Mouse (Mus musculus) neural tube, embryonic 14.5 days (tissue): ENCODE measurements around the gene Trp53tg5. TPM values are rescaled to one million over a fixed set of nuclear protein-coding genes. Genes with fewer than 3 reads are reported as not detected.

ENCODE experiments used
- ATAC-seq: fragments of 200-750 bp; cut with Nextera tagmentation; 2 replicates; pipeline ENCODE4 v1.8.0; 2017; ENCODE audit warnings: low read depth, mild to moderate bottlenecking, moderate TSS enrichment, moderate library complexity
- H3K27ac ChIP-seq: fragments of 300-500 bp; sonication (generic); 2 replicates; pipeline ENCODE4 v1.5.1; 2014; ENCODE audit warnings: low read depth, mild to moderate bottlenecking, control low read depth, low read length, moderate library complexity, mixed read lengths
- H3K27me3 ChIP-seq: fragments of 300-500 bp; sonication (generic); 2 replicates; pipeline ENCODE4 v1.6.1; 2014; ENCODE audit warnings: low read length; ENCODE audit not compliant: control insufficient read depth, insufficient read depth
- H3K36me3 ChIP-seq: fragments of 300-500 bp; sonication (generic); 2 replicates; pipeline ENCODE4 v1.6.1; 2014; ENCODE audit warnings: low read length, mixed read lengths; ENCODE audit not compliant: control insufficient read depth, insufficient read depth
- H3K4me1 ChIP-seq: fragments of 300-500 bp; sonication (generic); 2 replicates; pipeline ENCODE4 v1.6.1; 2014; ENCODE audit warnings: low read length; ENCODE audit not compliant: control insufficient read depth, insufficient read depth
- H3K4me2 ChIP-seq: fragments of 300-500 bp; sonication (generic); 2 replicates; pipeline ENCODE4 v1.6.1; 2014; ENCODE audit warnings: mild to moderate bottlenecking, low read depth, low read length, control low read depth
- H3K4me3 ChIP-seq: fragments of 300-500 bp; sonication (generic); 2 replicates; pipeline ENCODE4 v1.5.1; 2014; ENCODE audit warnings: low read depth, low read length, control low read depth, mixed read lengths
- H3K9ac ChIP-seq: fragments of 300-500 bp; sonication (generic); replicated peaks from 2 replicates; pipeline ENCODE4 v1.6.1; 2014; ENCODE audit warnings: low read depth, mild to moderate bottlenecking, control low read depth, low read length, mixed read lengths
- H3K9me3 ChIP-seq: fragments of 300-500 bp; sonication (generic); 2 replicates; pipeline ENCODE4 v1.6.1; 2016; ENCODE audit warnings: low read length; ENCODE audit not compliant: control insufficient read depth
- WGBS: fragments of 180-500 bp; shearing (Covaris S2); extraction: QIAGEN DNeasy Blood & Tissue Kit; methylation state at CpG from one replicate; pipeline ENCODE4 v1.1.7; 2014; 5-methylcytosine and 5-hydroxymethylcytosine counted together
- polyA plus RNA-seq: library from polyadenylated mRNA; unstranded; fragments of >200 nt; fragmentation: Nextera tagmentation; extraction: Ambion mirVana; gene quantifications from 2 replicates; pipeline ENCODE4 v1.2.1, GENCODE M21; 2014

The Trp53tg5 gene
- polyA plus RNA-seq, 1 experiment from 2014 or later = not detected

GRCm38 (mm10) chr2:164445399-164446085 is 28.0 kb downstream of the Trp53tg5 start:
- Histone ChIP-seq H3K4me2 (no peak overlapping the region), H3K27me3 (0 out of 2 replicates have a peak, but pooled peaks cover 2% of the 10 kb centered on the region), H3K4me3 (no peak overlapping the region), H3K9me3 (no peaks in the 10 kb centered on the region), H3K27ac (no peak overlapping the region), H3K4me1 (peaks cover 9% of the 10 kb centered on the region; the same call in 1 of the 2 replicates), H3K9ac (no peak overlapping the region), H3K36me3 (no peaks in the 10 kb centered on the region)
- WGBS = 89% methylated on average over 3 of the region's 3 CpGs
- no peak for ATAC-seq

- ATAC-seq = no peak
- H3K4me1 ChIP-seq = peaks cover 9% of the 10 kb centered on the region; the same call in 1 of the 2 replicates
- H3K9ac ChIP-seq = no peak overlapping the region
- no peak overlapping the region for H3K27ac ChIP-seq
- H3K36me3 ChIP-seq = no peaks in the 10 kb centered on the region
- H3K9me3 ChIP-seq = no peaks in the 10 kb centered on the region
- H3K4me2 ChIP-seq = no peak overlapping the region
- 0 out of 2 replicates have a peak, but pooled peaks cover 2% of the 10 kb centered on the region for H3K27me3 ChIP-seq
- whole genome bisulfite sequencing = 91% methylated on average over 2 of the region's 2 CpGs
- no peak overlapping the region for H3K4me3 ChIP-seq
Observed at GRCm38 (mm10) chr2:164444701-164445100, 28.8 kb downstream of the Trp53tg5 start.

GRCm38 (mm10) chr2:164443460-164444000 is 30.0 kb downstream of the Trp53tg5 start, which contains the start of gene Sdc4:
Gene Sdc4 (minus strand): TSS chr2:164443887.
- peaks cover 9% of the 10 kb centered on the region; the same call in 1 of the 2 replicates for H3K4me1 ChIP-seq
- H3K27me3 ChIP-seq = 0 out of 2 replicates have a peak, but pooled peaks cover 2% of the 10 kb centered on the region
- no peaks in the 10 kb centered on the region for H3K9me3 ChIP-seq
- H3K9ac ChIP-seq = peak within 1 kb of the TSS; percentile 53
- peak within 1 kb of the TSS; percentile 95 for H3K4me2 ChIP-seq
- no peak within 1 kb of the TSS for H3K27ac ChIP-seq
- peak; percentile 24; the same call in 1 of the 2 replicates for ATAC-seq
- no peaks in the 10 kb centered on the region for H3K36me3 ChIP-seq
- H3K4me3 ChIP-seq = peak within 1 kb of the TSS; percentile 44
- 6% methylated on average over 18 of the region's 18 CpGs for WGBS

- Histone ChIP-seq H3K9ac (peak overlapping the region; percentile 53), H3K4me2 (peak overlapping the region; percentile 95), H3K27ac (no peak overlapping the region), H3K4me3 (peak overlapping the region; percentile 44), H3K9me3 (no peaks in the 10 kb centered on the region), H3K4me1 (peaks cover 9% of the 10 kb centered on the region; the same call in 1 of the 2 replicates), H3K27me3 (0 out of 2 replicates have a peak, but pooled peaks cover 2% of the 10 kb centered on the region), H3K36me3 (no peaks in the 10 kb centered on the region)
- WGBS = under 1% methylated on average over 26 of the region's 26 CpGs
- peak; percentile 93 for ATAC-seq
Observed at GRCm38 (mm10) chr2:164443051-164443437, 30.5 kb downstream of the Trp53tg5 start.

GRCm38 (mm10) chr2:164442315-164443050 is 31.0 kb downstream of the Trp53tg5 start:
- Histone ChIP-seq H3K27ac (no peak overlapping the region), H3K9ac (peak overlapping the region; percentile 53), H3K27me3 (0 out of 2 replicates have a peak, but pooled peaks cover 2% of the 10 kb centered on the region), H3K4me2 (peak overlapping the region; percentile 95), H3K4me3 (peak overlapping the region; percentile 44), H3K4me1 (peaks cover 9% of the 10 kb centered on the region; the same call in 1 of the 2 replicates), H3K36me3 (no peaks in the 10 kb centered on the region), H3K9me3 (no peaks in the 10 kb centered on the region)
- 2% methylated on average over 29 of the region's 29 CpGs for whole genome bisulfite sequencing
- peak; percentile 44 for ATAC-seq

GRCm38 (mm10) chr2:164441731-164442130 is 31.8 kb downstream of the Trp53tg5 start:
- ATAC-seq = no peak
- Histone ChIP-seq H3K4me1 (peaks cover 9% of the 10 kb centered on the region; the same call in 1 of the 2 replicates), H3K4me3 (no peak overlapping the region; the same call in 1 of the 2 replicates), H3K9ac (no peak overlapping the region), H3K27ac (no peak overlapping the region), H3K36me3 (no peaks in the 10 kb centered on the region), H3K4me2 (no peak overlapping the region), H3K9me3 (no peaks in the 10 kb centered on the region), H3K27me3 (0 out of 2 replicates have a peak, but pooled peaks cover 2% of the 10 kb centered on the region)
- WGBS = 22% methylated on average over 7 of the region's 7 CpGs

- H3K9ac ChIP-seq = no peak overlapping the region
- 33% methylated on average over 8 of the region's 8 CpGs for WGBS
- peaks cover 9% of the 10 kb centered on the region; the same call in 1 of the 2 replicates for H3K4me1 ChIP-seq
- no peak for ATAC-seq
- no peak overlapping the region for H3K4me2 ChIP-seq
- 0 out of 2 replicates have a peak, but pooled peaks cover 2% of the 10 kb centered on the region for H3K27me3 ChIP-seq
- no peaks in the 10 kb centered on the region for H3K9me3 ChIP-seq
- no peak overlapping the region for H3K4me3 ChIP-seq
- H3K27ac ChIP-seq = no peak overlapping the region
- H3K36me3 ChIP-seq = no peaks in the 10 kb centered on the region
Observed at GRCm38 (mm10) chr2:164441155-164441554, 32.4 kb downstream of the Trp53tg5 start.

GRCm38 (mm10) chr2:164440314-164440713 is 33.2 kb downstream of the Trp53tg5 start:
- H3K27ac ChIP-seq = no peak overlapping the region
- no peak overlapping the region for H3K4me3 ChIP-seq
- 83% methylated on average over 5 of the region's 5 CpGs for WGBS
- H3K36me3 ChIP-seq = no peaks in the 10 kb centered on the region
- ATAC-seq = no peak
- no peaks in the 10 kb centered on the region for H3K9me3 ChIP-seq
- peaks cover 9% of the 10 kb centered on the region; the same call in 1 of the 2 replicates for H3K4me1 ChIP-seq
- H3K4me2 ChIP-seq = no peak overlapping the region
- no peak overlapping the region for H3K9ac ChIP-seq
- H3K27me3 ChIP-seq = 0 out of 2 replicates have a peak, but pooled peaks cover 2% of the 10 kb centered on the region
